Mouse (Mus musculus) activated CD4-positive, CD25-positive, alpha-beta regulatory T cell, adult 4 months (primary cell): Measurements from ENCODE around the gene Slc12a5. TPM values are rescaled to one million over a fixed set of nuclear protein-coding genes. Genes with fewer than 3 reads are reported as not detected.
A peak's percentile ranks its signal among the peaks of the same experiment; 100 is the strongest.

ENCODE experiments used
- ATAC-seq: one replicate; pipeline ENCODE4 v1.8.0; 2017
- polyA plus RNA-seq, 2 experiments: library from polyadenylated mRNA; unstranded; fragments of 100-300 nt; shearing (Covaris generic); gene quantifications; one replicate each; pipeline ENCODE4 v1.2.1; 2017

Gene Slc12a5
- polyA plus RNA-seq, result under 1 TPM in 1 of 2 experiments, not detected in 1; 0.34 TPM

GRCm38 (mm10) chr2:164960716-164961441 is at the start of gene Slc12a5:
Slc12a5 (plus strand) TSS chr2:164960802.
- no peak for ATAC-seq

GRCm38 (mm10) chr2:164911086-164912048 is 49.2 kb upstream of the Slc12a5 start, which contains the start of gene Zfp335:
Zfp335 (minus strand) TSS chr2:164911757.
- peak; percentile 53 for ATAC-seq

- ATAC-seq, result peak; percentile 30
Measured at GRCm38 (mm10) chr2:164912151-164912550, 48.5 kb upstream of the Slc12a5 start.

- ATAC-seq, result no peak
Measured at GRCm38 (mm10) chr2:164912749-164913427, 47.7 kb upstream of the Slc12a5 start.

GRCm38 (mm10) chr2:164913428-164913786 is 47.2 kb upstream of the Slc12a5 start:
- ATAC-seq, result peak; percentile 70

GRCm38 (mm10) chr2:164916820-164917219 is 43.8 kb upstream of the Slc12a5 start:
- ATAC-seq, result no peak

GRCm38 (mm10) chr2:164917371-164917770 is 43.2 kb upstream of the Slc12a5 start:
- no peak for ATAC-seq

- no peak for ATAC-seq
Measured at GRCm38 (mm10) chr2:164918325-164918724, 42.3 kb upstream of the Slc12a5 start.

- no peak for ATAC-seq
Measured at GRCm38 (mm10) chr2:164921984-164922383, 38.6 kb upstream of the Slc12a5 start.

GRCm38 (mm10) chr2:164923291-164923690 is 37.3 kb upstream of the Slc12a5 start:
- no peak for ATAC-seq

- ATAC-seq, result peak; percentile 89
Measured at GRCm38 (mm10) chr2:164924100-164924857, 36.3 kb upstream of the Slc12a5 start.

- ATAC-seq, result no peak
Measured at GRCm38 (mm10) chr2:164930706-164931581, 29.7 kb upstream of the Slc12a5 start.

GRCm38 (mm10) chr2:164933534-164933933 is 27.1 kb upstream of the Slc12a5 start:
- ATAC-seq, result no peak

- no peak for ATAC-seq
Measured at GRCm38 (mm10) chr2:164935991-164936390, 24.6 kb upstream of the Slc12a5 start.

GRCm38 (mm10) chr2:164938146-164939091 is 22.2 kb upstream of the Slc12a5 start:
- peak; percentile 64 for ATAC-seq

- ATAC-seq, result no peak
Measured at GRCm38 (mm10) chr2:164939106-164939505, 21.5 kb upstream of the Slc12a5 start.

GRCm38 (mm10) chr2:164940140-164940830 is 20.3 kb upstream of the Slc12a5 start, which contains the start of gene Mmp9:
Mmp9 (plus strand) TSS chr2:164940780.
- ATAC-seq, result no peak

GRCm38 (mm10) chr2:164942692-164943290 is 17.8 kb upstream of the Slc12a5 start:
- peak; percentile 85 for ATAC-seq

GRCm38 (mm10) chr2:164947506-164947905 is 13.1 kb upstream of the Slc12a5 start:
- ATAC-seq, result no peak
